23 mouse cellular contexts compared by ENCODE assay signal in the genomic region with DNA sequence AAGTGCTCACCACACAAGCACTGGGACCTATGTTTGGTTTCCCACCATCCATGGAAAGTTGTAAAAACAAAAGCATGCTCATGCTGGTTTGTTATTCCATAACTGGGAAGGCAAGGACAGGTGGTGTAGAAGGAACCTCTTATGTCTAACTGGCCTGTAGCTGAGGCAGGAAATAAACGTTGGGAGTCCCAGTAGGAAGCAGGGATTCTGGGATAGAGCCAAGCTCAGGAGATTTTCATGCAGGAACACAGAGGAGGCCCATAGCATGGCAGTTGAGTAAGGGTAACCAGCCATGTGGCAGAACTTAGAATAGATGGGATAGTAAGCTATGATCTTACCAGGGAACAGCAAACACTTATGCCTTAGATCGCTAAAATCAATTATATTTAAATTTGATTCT.
DNase-seq lines count a peak whose midpoint lies in the region; ATAC-seq lines count a peak whose summit lies in the region.
"Had no signal": no experiment of that assay in that cellular context is flagged by ENCODE, and none has a peak within 500 bp of the region (broad histone marks: within the 10 kb centered on the region; RNA-seq: fewer than 3 reads in every experiment).

No protein-coding gene starts in this region.

- H3K9me3 ChIP-seq in kidney, embryonic 14.5 days (ENCODE audit: control insufficient read depth, low read length) = no peaks in the 10 kb centered on the region
- H3K9me3 ChIP-seq: embryonic facial prominence, embryonic 13.5 days; embryonic facial prominence, embryonic 15.5 days; G1E had no signal

- no peak overlapping the region for H3K27ac ChIP-seq in kidney, embryonic 14.5 days (ENCODE audit: low read depth, low read length)
- H3K27ac ChIP-seq: embryonic facial prominence, embryonic 13.5 days; embryonic facial prominence, embryonic 15.5 days; forebrain, embryonic 10.5 days; forebrain, embryonic 12.5 days had no signal

- WGBS in kidney, embryonic 14.5 days = 84% methylated on average over 2 of the region's 2 CpGs

- H3K27me3 ChIP-seq in kidney, embryonic 14.5 days (ENCODE audit: control insufficient read depth, insufficient read depth, low read length) = no peaks in the 10 kb centered on the region
- H3K27me3 ChIP-seq: CH12.LX; embryonic facial prominence, embryonic 13.5 days; embryonic facial prominence, embryonic 15.5 days; forebrain, embryonic 12.5 days had no signal

- DNase-seq in cerebellum, adult 9-10 months = peak; percentile 57
- DNase-seq in cerebellum, postnatal 4 days (ENCODE audit: low spot score in 2 of 2) = no peak
- DNase-seq in 3T3-L1 (ENCODE audit: low read depth, low spot score) = peak; percentile 3
- DNase-seq in brain, adult 2 months (ENCODE audit: low read depth, low spot score) = peak; percentile 43
- DNase-seq in heart, postnatal 14 days = no peak
- DNase-seq: adrenal gland, adult 8-10 months; adrenal gland, postnatal 14 days; adrenal gland, postnatal 36 days; B cell, adult 2 months; embryo, embryonic 11 days had no signal

- H3K4me2 ChIP-seq in kidney, embryonic 14.5 days (replicated peaks; ENCODE audit: low read depth, low read length) = no peak overlapping the region
- H3K4me2 ChIP-seq: embryonic facial prominence, embryonic 13.5 days; embryonic facial prominence, embryonic 15.5 days; forebrain, embryonic 12.5 days had no signal

- no peaks in the 10 kb centered on the region for H3K4me1 ChIP-seq in kidney, embryonic 14.5 days (ENCODE audit: control insufficient read depth, insufficient read depth, low read length)
- H3K4me1 ChIP-seq: embryonic facial prominence, embryonic 13.5 days; embryonic facial prominence, embryonic 15.5 days; forebrain, embryonic 10.5 days; forebrain, embryonic 12.5 days had no signal

- ATAC-seq in kidney, embryonic 14.5 days (ENCODE audit: low FRiP score, low TSS enrichment) = no peak
- ATAC-seq: activated CD4-positive, CD25-positive, alpha-beta regulatory T cell, adult 4 months; CD4-positive, CD25-positive, alpha-beta regulatory T cell, adult 4 months; forebrain, embryonic 14.5 days; forebrain, embryonic 16.5 days; Patski had no signal

- H3K9ac ChIP-seq in kidney, embryonic 14.5 days (ENCODE audit: low read depth, low read length) = no peak overlapping the region
- H3K9ac ChIP-seq: embryonic facial prominence, embryonic 13.5 days; embryonic facial prominence, embryonic 15.5 days; forebrain, embryonic 12.5 days had no signal

- H3K4me3 ChIP-seq in kidney, embryonic 14.5 days (ENCODE audit: low read length) = no peak overlapping the region
- H3K4me3 ChIP-seq: embryonic facial prominence, embryonic 13.5 days; embryonic facial prominence, embryonic 15.5 days; erythroblast, embryonic 14.5 days; forebrain, embryonic 10.5 days; forebrain, embryonic 12.5 days had no signal

- no peaks in the 10 kb centered on the region for H3K36me3 ChIP-seq in kidney, embryonic 14.5 days (ENCODE audit: control insufficient read depth, insufficient read depth, low read length)
- H3K36me3 ChIP-seq: embryonic facial prominence, embryonic 13.5 days; embryonic facial prominence, embryonic 15.5 days; forebrain, embryonic 10.5 days; forebrain, embryonic 12.5 days; G1E had no signal

- intact Hi-C loops in heart, postnatal 14 days (cut with DNase I) = no loop called here

Comparison
In these comparisons a context has a peak if more than half of its experiments do, and no peak if none do; other contexts are left out.
1. DNase-seq: peak in cerebellum, adult 9-10 months (single experiment), 3T3-L1 (single experiment) and brain, adult 2 months (single experiment); none in cerebellum, postnatal 4 days (0 of 2) and heart, postnatal 14 days (0 of 2).